Mouse (Mus musculus) MEL (cell line): Measurements from ENCODE around the gene Zfp638. TPM values are rescaled to one million over a fixed set of nuclear protein-coding genes. Genes with fewer than 3 reads are reported as not detected.

Experiments
- DNase-seq: peaks from one replicate; pipeline ENCODE4 v3.0.0; 2011; ENCODE audit warnings: low read depth, low spot score
- H3K27ac ChIP-seq: 2 replicates; pipeline ENCODE4 v1.5.1; 2012; ENCODE audit warnings: low read depth, mild to moderate bottlenecking, control low read depth, low read length, moderate library complexity; ENCODE audit not compliant: control insufficient read depth
- H3K27me3 ChIP-seq, 2 experiments: fragments of 150-350 bp in 1 of 2; sonication (generic) in 1 of 2; 2 replicates each; pipeline ENCODE4 v1.6.1; 2012; ENCODE audit warnings: low read length in 2 of 2, mild to moderate bottlenecking in 2 of 2, improper control_type of control experiment in 1 of 2, moderate library complexity in 1 of 2; ENCODE audit not compliant: insufficient read depth in 2 of 2, control insufficient read depth in 1 of 2
- H3K36me3 ChIP-seq, 2 experiments: 2 replicates each; pipeline ENCODE4 v1.6.1; 2012 to 2014; ENCODE audit warnings: low read length in 2 of 2, improper control_type of control experiment in 1 of 2, inconsistent platforms in 1 of 2, mild to moderate bottlenecking in 1 of 2; ENCODE audit not compliant: insufficient read depth in 2 of 2, control insufficient read depth in 1 of 2
- H3K4me1 ChIP-seq, 2 experiments: fragments of 150-350 bp in 1 of 2; sonication (generic) in 1 of 2; 2 replicates each; pipeline ENCODE4 v1.6.1; 2012; ENCODE audit warnings: low read length in 2 of 2, improper control_type of control experiment in 1 of 2, mild to moderate bottlenecking in 1 of 2; ENCODE audit not compliant: insufficient read depth in 2 of 2, control insufficient read depth in 1 of 2
- H3K4me3 ChIP-seq, 2 experiments: fragments of 150-350 bp in 1 of 2; sonication (generic) in 1 of 2; 2 replicates each; pipeline ENCODE4 v1.5.1; 2012; ENCODE audit warnings: low read depth in 2 of 2, low read length in 2 of 2, mild to moderate bottlenecking in 2 of 2, moderate library complexity in 2 of 2, control low read depth in 1 of 2, improper control_type of control experiment in 1 of 2; ENCODE audit not compliant: control insufficient read depth in 1 of 2, insufficient read depth in 1 of 2
- H3K79me2 ChIP-seq: 2 replicates; pipeline ENCODE4 v1.6.1; 2012; ENCODE audit warnings: mild to moderate bottlenecking, low read length, moderate library complexity; ENCODE audit not compliant: control insufficient read depth, poor library complexity, insufficient read depth
- H3K9ac ChIP-seq: 2 replicates; pipeline ENCODE4 v1.6.1; 2012; ENCODE audit warnings: low read depth, mild to moderate bottlenecking, control low read depth, low read length, moderate library complexity; ENCODE audit not compliant: control insufficient read depth, poor library complexity, severe bottlenecking
- H3K9me3 ChIP-seq: fragments of 150-350 bp; sonication (generic); replicated peaks from 2 replicates; pipeline ENCODE4 v1.6.1; 2012; ENCODE audit warnings: mild to moderate bottlenecking, low read length, improper control_type of control experiment, moderate library complexity; ENCODE audit not compliant: insufficient read depth
- CTCF ChIP-seq, 3 experiments: IDR thresholded peaks in 2 of 3; conservative IDR thresholded peaks in 1 of 3; 2 replicates each; pipeline ENCODE4 v1.5.1; 2011 to 2012; ENCODE audit warnings: low read length in 3 of 3, low read depth in 2 of 3, mild to moderate bottlenecking in 2 of 3, improper control_type of control experiment in 1 of 3, inconsistent platforms in 1 of 3, mixed read lengths in 1 of 3, moderate library complexity in 1 of 3; ENCODE audit not compliant: control insufficient read depth in 1 of 3, insufficient read depth in 1 of 3, poor library complexity in 1 of 3, severe bottlenecking in 1 of 3
- E2F4 ChIP-seq: IDR thresholded peaks from 2 replicates; pipeline ENCODE4 v1.6.1; 2011; ENCODE audit warnings: low read depth, low read length, improper control_type of control experiment, borderline replicate concordance
- ELF1 ChIP-seq: IDR thresholded peaks from 2 replicates; pipeline ENCODE4 v1.6.1; 2014; ENCODE audit warnings: low read depth, mild to moderate bottlenecking, inconsistent platforms, low read length, improper control_type of control experiment, moderate library complexity
- ETS1 ChIP-seq: IDR thresholded peaks from 2 replicates; pipeline ENCODE4 v1.6.1; 2012; ENCODE audit warnings: low read depth, mild to moderate bottlenecking, inconsistent platforms, low read length, improper control_type of control experiment, moderate library complexity
- GATA1 ChIP-seq: IDR thresholded peaks from 2 replicates; pipeline ENCODE4 v1.6.1; 2011; ENCODE audit warnings: low read depth, low read length, improper control_type of control experiment
- HCFC1 ChIP-seq: IDR thresholded peaks from 2 replicates; pipeline ENCODE4 v1.6.1; 2012; ENCODE audit warnings: low read depth, mild to moderate bottlenecking, inconsistent platforms, low read length, improper control_type of control experiment, moderate library complexity
- JUND ChIP-seq: IDR thresholded peaks from 2 replicates; pipeline ENCODE4 v1.6.1; 2011; ENCODE audit warnings: low read depth, mild to moderate bottlenecking, improper control_type of control experiment, low read length
- KAT2A ChIP-seq: conservative IDR thresholded peaks from 2 replicates; pipeline ENCODE4 v1.6.1; 2012; ENCODE audit warnings: low read depth, low read length, improper control_type of control experiment, inconsistent platforms
- MAFK ChIP-seq: IDR thresholded peaks from 2 replicates; pipeline ENCODE4 v1.6.1; 2011; ENCODE audit warnings: low read depth, mild to moderate bottlenecking, low read length, improper control_type of control experiment, borderline replicate concordance
- MAX ChIP-seq: IDR thresholded peaks from 2 replicates; pipeline ENCODE4 v1.6.1; 2011; ENCODE audit warnings: low read length, improper control_type of control experiment
- MAZ ChIP-seq: IDR thresholded peaks from 2 replicates; pipeline ENCODE4 v1.6.1; 2012; ENCODE audit warnings: low read depth, mild to moderate bottlenecking, inconsistent platforms, low read length, improper control_type of control experiment
- MEF2A ChIP-seq: IDR thresholded peaks from 2 replicates; pipeline ENCODE4 v1.6.1; 2014; ENCODE audit warnings: low read depth, mild to moderate bottlenecking, inconsistent platforms, low read length, improper control_type of control experiment; ENCODE audit not compliant: poor library complexity, insufficient replicate concordance, severe bottlenecking; ENCODE audit errors: extremely low read depth
- MXI1 ChIP-seq: IDR thresholded peaks from 2 replicates; pipeline ENCODE4 v1.6.1; 2011; ENCODE audit warnings: mild to moderate bottlenecking, low read depth, low read length, improper control_type of control experiment
- MYB ChIP-seq: IDR thresholded peaks from 2 replicates; pipeline ENCODE4 v1.6.1; 2011; ENCODE audit warnings: mild to moderate bottlenecking, low read depth, low read length, improper control_type of control experiment
- MYC ChIP-seq: IDR thresholded peaks from 2 replicates; pipeline ENCODE4 v1.6.1; 2011; ENCODE audit warnings: low read depth, mild to moderate bottlenecking, low read length, improper control_type of control experiment, moderate library complexity
- NELFE ChIP-seq: IDR thresholded peaks from 2 replicates; pipeline ENCODE4 v1.6.1; 2011; ENCODE audit warnings: low read depth, low read length, improper control_type of control experiment
- NRF1 ChIP-seq: IDR thresholded peaks from 2 replicates; pipeline ENCODE4 v1.6.1; 2014; ENCODE audit warnings: low read depth, mild to moderate bottlenecking, inconsistent platforms, low read length, improper control_type of control experiment, moderate library complexity; ENCODE audit not compliant: poor library complexity, insufficient read depth, severe bottlenecking
- POLR2A ChIP-seq, 2 experiments: IDR thresholded peaks; 2 replicates each; pipeline ENCODE4 v1.6.1; 2011 to 2012; ENCODE audit warnings: low read length in 2 of 2, mild to moderate bottlenecking in 2 of 2, control low read depth in 1 of 2, improper control_type of control experiment in 1 of 2, low read depth in 1 of 2, moderate library complexity in 1 of 2; ENCODE audit not compliant: control insufficient read depth in 1 of 2, insufficient read depth in 1 of 2, poor library complexity in 1 of 2
- POLR2AphosphoS2 ChIP-seq: IDR thresholded peaks from 2 replicates; pipeline ENCODE4 v1.6.1; 2011; ENCODE audit warnings: low read length, improper control_type of control experiment
- RAD21 ChIP-seq: IDR thresholded peaks from 2 replicates; pipeline ENCODE4 v1.6.1; 2011; ENCODE audit warnings: mild to moderate bottlenecking, low read depth, low read length, improper control_type of control experiment
- RCOR1 ChIP-seq: IDR thresholded peaks from 2 replicates; pipeline ENCODE4 v1.6.1; 2012; ENCODE audit warnings: low read depth, mild to moderate bottlenecking, inconsistent platforms, low read length, improper control_type of control experiment
- TAL1 ChIP-seq: IDR thresholded peaks from 2 replicates; pipeline ENCODE4 v1.6.1; 2012; ENCODE audit warnings: mild to moderate bottlenecking, inconsistent platforms, low read length, moderate library complexity, mixed read lengths
- TBP ChIP-seq: IDR thresholded peaks from 2 replicates; pipeline ENCODE4 v1.8.0; 2011; ENCODE audit warnings: low read depth, low read length, improper control_type of control experiment
- TCF12 ChIP-seq: IDR thresholded peaks from 2 replicates; pipeline ENCODE4 v1.6.1; 2014; ENCODE audit warnings: low read depth, mild to moderate bottlenecking, inconsistent platforms, low read length, improper control_type of control experiment, moderate library complexity
- USF1 ChIP-seq: IDR thresholded peaks from 2 replicates; pipeline ENCODE4 v1.6.1; 2014; ENCODE audit warnings: low read depth, mild to moderate bottlenecking, inconsistent platforms, low read length, improper control_type of control experiment, moderate library complexity
- ZKSCAN1 ChIP-seq: IDR thresholded peaks from 2 replicates; pipeline ENCODE4 v1.6.1; 2012; ENCODE audit warnings: low read depth, mild to moderate bottlenecking, inconsistent platforms, low read length, improper control_type of control experiment, moderate library complexity
- ZNF384 ChIP-seq: IDR thresholded peaks from 2 replicates; pipeline ENCODE4 v1.6.1; 2012; ENCODE audit warnings: low read depth, mild to moderate bottlenecking, inconsistent platforms, low read length, improper control_type of control experiment
- polyA plus RNA-seq, 2 experiments: library from polyadenylated mRNA; stranded (reverse) in 1 of 2; unstranded in 1 of 2; fragments of >175 nt in 1 of 2; fragments of >200 nt in 1 of 2; gene quantifications; 2 replicates each; pipeline versions ENCODE4 v1.2.1 to v1.2.4; 2012; ENCODE audit warnings: low replicate concordance in 2 of 2, low read depth in 1 of 2; ENCODE audit not compliant: insufficient read length in 2 of 2, insufficient read depth in 1 of 2, missing spikeins in 1 of 2
- total RNA-seq: library from RNA; depleted of rRNA; stranded (reverse); fragments of 300-350 nt; gene quantifications from 2 replicates; pipeline ENCODE4 v1.2.3, GENCODE M21; 2012

The Zfp638 gene
- total and polyA plus RNA-seq, 3 experiments: 50.1 to 69.0 (median 61.2) TPM

DNA sequence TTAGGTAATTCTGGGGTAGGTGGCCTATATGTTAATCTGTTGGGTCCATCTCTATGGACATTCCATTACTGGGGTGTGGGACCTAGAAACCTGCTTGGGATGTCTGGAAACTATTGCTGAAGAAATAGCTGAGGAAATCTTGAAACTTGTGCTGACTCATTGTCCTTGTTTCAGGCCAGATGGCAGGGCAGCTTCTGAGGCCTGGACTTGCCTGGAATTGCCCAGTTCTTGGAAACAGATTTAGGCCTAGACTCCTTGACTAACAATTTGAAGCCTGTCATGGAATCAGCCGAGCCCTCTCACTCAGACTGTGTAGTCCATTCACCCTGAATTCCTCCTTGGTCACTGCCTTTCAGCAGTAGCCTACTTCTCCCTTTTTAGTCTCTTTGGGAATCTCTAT, 21.9 kb downstream of the Zfp638 start:
- Histone ChIP-seq H3K4me3 (no peak overlapping the region), H3K9ac (no peak overlapping the region), H3K9me3 (no peaks in the 10 kb centered on the region), H3K27me3 (no peaks in the 10 kb centered on the region), H3K79me2 (no peaks in the 10 kb centered on the region), H3K27ac (no peak overlapping the region), H3K36me3 (no peaks in the 10 kb centered on the region), H3K4me1 (peaks cover 0 to 3% of the 10 kb centered on the region in 2 experiments; a peak in 1 of 4 replicates)
- TF ChIP-seq ZKSCAN1: no peak
- TF ChIP-seq ELF1: no peak
- no peak for TF ChIP-seq RCOR1
- no peak for TF ChIP-seq MAX
- no peak for TF ChIP-seq POLR2A (IDR thresholded peaks at IDR 0.05; ENCODE audit: control insufficient read depth in 1 of 2, insufficient read depth in 1 of 2, low read depth in 1 of 2, low read length in 2 of 2, poor library complexity in 1 of 2)
- no peak for TF ChIP-seq ETS1
- no peak for TF ChIP-seq ZNF384
- TF ChIP-seq GATA1: no peak
- no peak for TF ChIP-seq CTCF (IDR thresholded peaks at IDR 0.05 in 2 of 3, conservative IDR thresholded peaks at IDR 0.05 in 1 of 3; ENCODE audit: control insufficient read depth in 1 of 3, insufficient read depth in 1 of 3, low read depth in 2 of 3, low read length in 3 of 3, poor library complexity in 1 of 3, severe bottlenecking in 1 of 3)
- TF ChIP-seq NRF1: no peak
- no peak for TF ChIP-seq MAFK
- TF ChIP-seq POLR2AphosphoS2: no peak
- no peak for TF ChIP-seq E2F4
- no peak for TF ChIP-seq HCFC1
- no peak for TF ChIP-seq MXI1
- TF ChIP-seq JUND: no peak
- TF ChIP-seq RAD21: no peak
- no peak for TF ChIP-seq NELFE
- no peak for DNase-seq

DNA sequence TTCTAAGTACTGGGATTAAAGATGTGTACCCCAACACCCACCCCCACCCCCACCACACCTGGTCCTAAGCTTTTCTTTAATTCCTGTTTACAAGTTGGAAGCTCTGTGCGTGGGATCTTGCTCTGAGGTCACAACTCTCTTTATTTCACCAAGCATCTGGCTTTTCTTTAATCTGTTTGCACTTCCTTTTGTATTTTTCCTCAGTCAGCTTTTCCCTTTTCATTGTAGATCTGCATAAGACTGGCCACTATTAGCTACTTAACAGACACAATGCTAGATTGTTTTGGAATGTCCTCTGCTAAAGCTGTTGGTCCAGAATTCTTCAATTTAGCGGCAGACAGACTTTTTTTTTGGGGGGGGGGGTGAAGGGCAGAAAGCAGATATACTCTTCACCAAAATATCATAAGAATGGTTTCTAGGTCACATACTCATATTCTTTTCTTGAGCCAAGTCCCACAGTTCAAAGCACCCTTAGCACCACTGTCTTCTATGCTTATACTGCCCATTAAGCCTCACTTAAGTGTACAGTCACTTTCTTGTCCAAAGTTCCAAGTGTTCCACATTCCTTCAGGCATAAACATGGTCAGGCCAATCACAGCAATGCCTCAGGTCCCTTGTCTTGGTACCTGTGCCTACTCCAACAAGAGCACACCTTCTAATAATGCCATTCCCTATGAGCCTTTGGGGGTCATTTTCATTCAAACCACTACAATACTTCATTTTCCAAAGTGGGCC, 23.5 kb downstream of the Zfp638 start:
- Histone ChIP-seq H3K9me3 (no peaks in the 10 kb centered on the region), H3K79me2 (no peaks in the 10 kb centered on the region), H3K4me3 (no peak overlapping the region), H3K9ac (no peak overlapping the region), H3K27me3 (no peaks in the 10 kb centered on the region), H3K27ac (no peak overlapping the region), H3K36me3 (no peaks in the 10 kb centered on the region), H3K4me1 (no peaks in the 10 kb centered on the region)
- TF ChIP-seq HCFC1 (no peak), MYB (no peak), MEF2A (no peak), ETS1 (no peak), TBP (no peak), POLR2AphosphoS2 (no peak), MYC (no peak), TCF12 (no peak), USF1 (no peak), KAT2A (no peak), RAD21 (no peak), TAL1 (no peak), MAZ (no peak)
- DNase-seq: no peak
